Mouse (Mus musculus) right cerebral cortex, postnatal 10 days (tissue): ENCODE measurements at regions not wholly inside any gene's neighbourhood (a gene's known extent, or its start where the extent isn't known, plus 50 kb on each side); places are given as distances from the start of the nearest gene placed in this dataset.

Source experiments
- DNase-seq, 2 experiments: peaks; one replicate each; pipeline ENCODE4 v3.0.0; 2021; ENCODE audit warnings: low spot score in 2 of 2

DNA sequence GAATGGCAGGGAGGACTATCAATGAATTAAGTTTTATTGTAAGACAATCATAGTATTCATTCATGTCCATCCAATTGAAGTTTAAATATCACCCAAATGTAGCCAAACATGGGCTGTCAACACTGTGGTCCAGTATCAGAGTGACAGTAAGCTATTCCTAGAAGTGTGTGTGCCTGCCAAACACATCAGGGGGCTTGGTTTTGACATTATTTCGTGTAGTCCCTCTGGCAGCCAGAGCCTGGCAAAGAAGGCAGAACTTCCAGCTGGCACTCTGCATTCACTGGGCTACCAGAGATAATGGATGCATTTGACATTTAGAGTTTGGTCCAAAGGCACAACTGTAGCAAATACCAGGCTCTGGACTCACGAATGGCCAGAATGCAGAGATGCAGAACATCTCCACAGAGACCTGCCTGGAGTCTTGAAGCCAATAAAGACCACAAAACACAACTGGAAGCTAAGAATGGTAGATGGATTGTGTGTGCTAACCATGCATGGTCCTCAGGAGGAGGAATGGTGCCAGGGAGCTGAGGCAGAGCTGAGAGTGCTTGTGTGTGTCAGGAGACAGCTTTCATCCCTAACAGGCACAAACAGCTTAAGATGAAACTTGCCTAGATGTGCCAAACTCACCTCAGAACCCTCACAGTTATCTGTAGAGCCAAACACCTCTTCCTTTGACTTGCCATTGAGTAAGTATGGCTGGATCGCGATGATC, 210.9 kb downstream of the Lrig3 start:
- DNase-seq, result no peak

- no peak for DNase-seq
Measured at GRCm38 (mm10) chr10:126182386-126182785, 216.4 kb downstream of the Lrig3 start.

DNA sequence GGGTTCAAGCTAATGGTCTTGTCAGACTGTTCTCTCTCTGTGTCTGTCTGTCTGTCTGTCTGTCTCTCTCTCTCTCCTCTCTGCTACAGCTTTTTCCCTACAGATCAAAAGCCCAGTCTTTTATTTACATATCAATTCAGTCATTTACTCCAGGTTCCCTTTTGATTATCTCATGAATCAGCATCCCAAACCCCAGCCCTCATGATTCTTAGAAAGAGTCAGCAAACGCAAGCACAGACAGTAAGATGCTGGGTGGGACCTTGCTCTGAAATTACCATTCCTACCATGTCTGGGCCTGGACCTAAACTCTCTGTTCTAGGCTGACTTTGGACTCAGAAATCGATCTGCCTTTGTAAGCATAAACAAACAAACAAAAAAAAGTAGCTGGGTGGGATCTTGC, 218.0 kb downstream of the Lrig3 start:
- DNase-seq, result no peak

DNA sequence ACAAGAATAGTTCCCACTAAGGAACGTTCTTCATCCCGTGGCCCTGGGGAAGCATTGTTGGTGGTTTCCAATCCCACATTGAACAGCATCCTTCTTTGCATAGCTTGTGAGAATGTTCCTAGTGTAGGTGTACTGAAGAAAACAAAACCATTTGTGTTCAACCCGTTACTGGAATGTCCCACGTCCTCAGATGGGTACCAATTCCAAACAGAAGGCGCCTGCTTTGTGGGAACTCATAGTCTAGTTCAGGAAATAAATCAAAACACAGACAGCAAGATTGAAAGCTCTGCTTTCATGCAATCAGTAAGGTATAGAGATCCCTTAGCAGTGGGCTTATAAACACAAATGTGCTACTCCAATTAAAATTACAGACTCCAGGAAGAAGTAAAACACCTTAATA, 219.4 kb downstream of the Lrig3 start:
- no peak for DNase-seq

DNA sequence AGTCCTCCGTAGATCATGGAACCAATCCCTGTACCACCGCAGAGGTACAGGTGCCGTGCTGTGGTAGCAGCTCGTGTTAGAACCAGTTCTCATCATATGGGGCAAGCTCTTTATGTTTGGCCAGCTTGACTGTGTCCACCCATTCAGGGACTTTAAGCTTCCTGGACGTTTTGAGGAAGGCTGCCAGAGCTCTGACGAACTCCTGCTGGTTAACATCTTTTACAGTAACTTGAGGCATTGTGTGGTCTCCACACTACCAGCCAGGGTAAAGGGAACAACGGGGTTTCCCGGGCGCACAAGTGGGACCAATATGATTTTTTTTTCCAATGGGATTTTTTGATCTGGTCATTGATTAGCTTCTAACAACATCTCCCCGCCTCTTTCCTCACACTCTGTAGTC, 220.1 kb downstream of the Lrig3 start:
- no peak for DNase-seq

DNA sequence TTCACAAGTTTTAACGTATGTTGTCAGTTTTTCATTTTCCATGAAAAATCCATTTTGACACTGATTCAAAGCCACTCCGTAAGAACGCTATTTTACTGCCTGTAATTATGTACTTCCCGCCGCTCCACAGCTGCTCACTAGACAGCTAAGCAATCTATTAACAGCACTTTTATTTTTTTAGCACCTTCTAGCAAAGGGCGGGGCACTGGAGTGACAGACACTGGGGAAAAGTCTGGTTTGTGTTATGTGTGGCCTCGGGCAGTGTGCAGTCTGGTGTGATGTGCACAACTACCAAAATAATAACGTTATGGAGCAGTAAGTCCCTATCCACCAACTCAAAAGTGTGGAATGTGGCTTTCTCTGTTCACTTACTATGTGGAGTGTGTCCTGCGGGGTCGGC, 223.0 kb downstream of the Lrig3 start:
- DNase-seq, result peak in 1 of 2 experiments; percentile 38
